Mouse (Mus musculus): ENCODE measurements around the gene Zfp239.

Gene Zfp239

DNA sequence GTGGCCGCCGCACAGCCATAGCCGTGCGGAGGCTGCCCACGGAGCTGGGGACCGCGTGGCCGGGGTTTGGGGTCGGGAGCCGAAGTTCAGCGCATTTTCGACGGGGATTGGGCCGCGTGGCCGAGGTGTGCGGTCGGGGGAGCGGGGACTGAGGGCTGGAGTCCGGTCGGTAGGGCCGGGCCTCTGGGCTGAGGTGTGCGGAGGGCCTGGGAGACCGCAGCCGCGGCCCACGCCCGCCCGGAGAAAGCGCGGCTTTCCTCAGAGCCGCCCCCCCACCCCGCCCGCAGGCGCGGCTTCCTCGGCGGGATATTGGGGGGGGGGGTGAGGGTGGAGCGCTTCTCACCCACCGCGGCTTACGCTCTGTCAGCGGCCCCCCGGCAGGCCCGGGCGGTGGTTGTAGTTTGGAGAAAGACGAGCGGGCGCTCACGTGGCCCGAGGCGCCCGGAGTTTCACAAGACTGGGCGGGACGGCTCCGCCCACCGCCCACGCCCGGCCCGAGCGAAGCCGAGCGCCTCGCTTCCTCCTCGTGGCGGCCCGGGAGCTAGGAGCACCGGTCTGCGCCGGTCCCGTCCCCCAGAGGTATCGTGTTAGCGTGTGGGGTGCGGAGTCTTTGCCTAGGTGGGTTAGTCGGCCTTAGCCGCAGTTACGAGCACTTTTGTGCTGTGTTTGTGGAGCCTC, 45.5 kb downstream of the Zfp239 start:
- DNase-seq (ENCODE audit: low spot score): peak; percentile 92

DNA sequence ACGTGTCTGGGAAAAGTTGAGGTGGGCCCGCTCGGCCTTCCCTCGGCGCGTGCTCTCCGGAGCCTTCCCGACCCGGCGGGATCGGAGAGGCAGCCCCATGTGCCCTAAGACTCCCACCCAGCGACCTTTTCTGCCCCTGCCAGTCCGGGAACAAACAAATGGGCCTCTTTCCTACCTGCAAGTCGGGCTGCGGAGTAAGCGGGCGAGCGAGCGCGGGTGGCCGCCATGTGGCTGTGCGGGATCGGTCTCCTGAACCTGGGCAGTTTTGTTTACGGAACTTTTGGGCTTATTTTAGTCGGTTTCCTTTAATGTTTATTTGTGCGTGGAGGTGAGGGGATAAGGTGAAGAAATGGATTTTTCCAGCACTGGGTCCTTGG, 46.1 kb downstream of the Zfp239 start:
- DNase-seq (ENCODE audit: low spot score): no peak

DNA sequence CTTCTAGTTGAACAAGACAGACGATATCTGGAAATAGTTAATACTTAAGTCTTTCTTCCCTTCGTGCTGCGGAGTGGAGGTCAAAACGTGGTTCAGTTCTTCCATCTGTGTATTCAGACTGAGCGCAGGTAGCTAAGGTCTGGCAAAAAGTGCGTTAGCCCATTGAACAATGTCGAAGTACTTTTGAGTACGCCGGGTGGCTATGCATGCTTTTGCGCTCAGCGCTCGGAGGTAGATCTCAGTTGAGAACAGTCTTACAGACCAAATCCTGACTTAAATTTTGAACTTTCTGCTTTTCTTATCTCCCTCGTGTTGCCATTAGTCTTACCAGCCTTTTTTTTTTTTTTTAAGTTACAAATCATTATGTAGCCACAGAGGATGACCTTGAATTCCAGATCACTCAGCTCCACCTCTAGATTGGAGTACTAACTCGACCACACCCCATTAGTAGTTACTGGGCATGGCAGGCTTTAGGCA, 46.6 kb downstream of the Zfp239 start:
- no peak for DNase-seq (ENCODE audit: low spot score)

DNA sequence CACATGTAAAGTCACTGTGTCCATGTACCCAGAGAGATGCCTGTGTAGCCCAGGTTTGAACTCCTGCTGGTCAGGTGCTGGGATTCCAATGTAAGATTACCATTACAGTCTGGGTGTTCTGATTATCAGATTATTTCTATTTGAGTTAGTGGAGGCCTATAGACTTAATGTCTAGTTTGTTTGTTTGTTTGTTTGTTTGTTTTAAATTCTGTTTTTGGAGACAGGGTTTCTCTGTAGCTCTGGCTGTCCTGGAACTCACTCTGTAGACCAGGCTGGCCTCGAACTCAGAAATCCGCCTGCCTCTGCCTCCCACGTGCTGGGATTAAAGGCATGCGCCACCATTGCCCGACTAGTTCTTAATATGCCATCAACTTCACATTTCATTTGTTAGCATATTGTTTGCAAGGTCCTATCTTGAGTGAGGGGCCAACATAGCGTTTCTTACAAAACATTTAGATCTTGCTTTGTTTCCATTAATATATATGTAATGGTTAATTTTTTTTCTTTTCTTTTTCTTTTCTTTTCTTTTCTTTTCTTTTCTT, 48.3 kb downstream of the Zfp239 start:
- no peak for DNase-seq (ENCODE audit: low spot score)

DNA sequence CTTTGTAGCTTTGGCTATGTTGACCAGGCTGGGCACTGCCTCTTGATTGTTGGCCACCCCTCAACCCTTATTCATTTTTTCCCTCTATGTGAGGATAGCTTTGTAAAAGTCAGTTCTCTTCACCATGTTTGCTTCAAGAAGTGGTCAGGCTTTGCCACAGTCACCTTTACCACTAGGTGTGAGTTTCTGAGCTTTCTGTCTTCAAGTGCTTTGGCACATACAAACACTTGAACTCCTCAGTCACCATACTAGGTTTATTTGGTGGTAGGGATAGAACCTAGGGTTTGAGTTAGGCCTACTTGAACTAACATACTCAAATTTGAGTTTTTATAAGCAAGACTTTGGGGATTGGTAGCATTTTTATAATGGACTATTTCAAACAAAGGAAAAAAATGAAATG, 52.6 kb downstream of the Zfp239 start:
- no peak for DNase-seq (ENCODE audit: low spot score)

DNA sequence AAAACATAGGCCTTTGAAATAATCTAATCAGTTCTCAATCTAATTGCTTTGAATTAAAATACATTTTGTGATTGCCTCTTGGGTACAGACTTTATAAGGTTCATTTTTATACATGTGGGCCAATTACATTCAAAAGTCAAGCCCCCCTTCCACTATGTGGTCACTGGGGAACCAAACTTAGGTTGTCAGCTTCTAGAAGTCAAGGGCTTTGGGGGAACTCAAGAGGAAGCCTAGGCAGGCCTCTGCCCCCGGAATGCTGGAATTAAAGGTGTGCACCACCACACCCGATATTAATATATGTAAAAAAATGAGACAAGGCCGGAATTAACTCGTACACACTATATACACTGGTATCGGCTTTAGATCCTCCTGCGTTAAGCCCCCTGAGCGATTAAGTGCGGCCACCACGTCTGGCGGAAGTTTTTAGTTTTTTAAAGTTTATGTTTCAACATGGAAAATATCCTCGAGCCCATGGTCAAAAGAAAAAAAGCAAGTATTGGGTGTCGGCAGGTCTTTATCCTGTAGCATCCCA, 54.4 kb downstream of the Zfp239 start:
- no peak for DNase-seq (ENCODE audit: low spot score)

DNA sequence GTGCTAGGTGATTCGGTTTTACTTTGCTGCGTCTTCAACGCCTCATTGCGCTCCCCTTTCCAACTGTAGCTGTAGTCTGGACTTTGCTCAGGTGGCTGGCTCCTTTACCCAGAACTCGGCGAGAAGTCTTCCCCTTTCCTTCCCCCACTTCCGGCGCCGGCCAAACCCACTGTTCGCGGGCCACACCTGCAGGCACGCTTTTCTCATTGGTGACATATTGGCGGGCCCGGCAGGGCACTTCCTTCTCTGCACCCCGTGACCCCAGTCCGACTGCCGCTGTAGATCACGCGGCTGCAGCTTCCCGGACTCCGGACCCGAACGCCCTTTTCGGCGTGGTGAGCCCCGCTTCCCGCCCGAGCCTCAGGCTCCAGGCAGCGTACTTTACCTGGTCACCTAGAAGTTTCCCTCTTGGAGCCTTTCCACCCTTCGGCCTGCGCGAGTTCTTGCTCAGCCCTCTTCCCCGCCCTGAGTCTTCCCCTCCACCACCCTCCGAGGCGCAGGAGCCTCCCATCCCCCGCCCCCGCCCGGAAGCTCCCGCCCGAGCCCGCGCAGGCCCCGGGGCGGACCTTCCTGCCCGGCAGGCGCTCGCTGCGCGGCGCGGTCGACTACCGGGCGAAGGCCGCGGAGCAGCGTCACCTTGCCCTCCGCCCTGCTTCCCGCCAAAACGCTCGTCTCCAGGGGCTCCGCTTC, 55.0 kb downstream of the Zfp239 start:
- DNase-seq (ENCODE audit: low spot score): peak; percentile 86

DNA sequence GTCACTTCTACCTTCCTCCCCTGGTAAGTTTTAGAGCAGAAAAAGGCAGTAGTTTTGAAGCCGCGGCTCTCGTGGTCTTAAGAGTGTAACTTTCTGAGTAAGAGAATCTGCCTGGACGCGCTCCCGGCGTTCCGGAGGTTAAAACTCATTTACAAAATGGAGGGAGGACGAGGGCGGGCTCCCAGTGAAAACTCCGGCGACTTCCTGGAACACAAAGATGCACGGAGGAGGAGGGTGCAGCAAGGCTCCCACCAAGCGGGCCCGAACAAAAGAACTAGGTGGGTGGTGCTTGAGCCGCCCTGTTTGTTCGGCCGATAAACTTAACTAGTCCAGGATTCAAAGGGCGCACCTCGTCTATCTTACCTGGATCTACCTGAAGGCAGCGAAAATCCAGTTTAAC, 55.7 kb downstream of the Zfp239 start:
- peak; percentile 81 for DNase-seq (ENCODE audit: low spot score)

DNA sequence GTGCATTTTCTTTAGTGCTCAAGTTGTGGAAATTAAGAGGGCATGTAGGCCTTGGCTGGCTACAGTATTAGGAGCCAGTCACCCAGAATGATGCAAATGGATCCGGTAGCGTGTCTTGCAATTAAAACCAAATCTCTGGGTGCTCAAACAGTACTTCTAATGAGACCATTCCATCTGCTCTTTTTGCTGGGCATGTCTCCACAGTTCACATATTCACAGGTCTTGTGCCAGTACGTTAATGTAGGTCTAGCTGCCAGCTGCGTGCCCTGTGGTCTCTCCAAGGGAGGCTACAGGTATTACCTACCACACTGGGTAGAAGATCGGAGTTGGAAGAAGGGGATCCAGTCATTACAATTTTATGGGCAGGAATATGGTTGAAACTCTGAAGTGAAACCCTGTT, 56.1 kb downstream of the Zfp239 start:
- DNase-seq (ENCODE audit: low spot score): no peak

DNA sequence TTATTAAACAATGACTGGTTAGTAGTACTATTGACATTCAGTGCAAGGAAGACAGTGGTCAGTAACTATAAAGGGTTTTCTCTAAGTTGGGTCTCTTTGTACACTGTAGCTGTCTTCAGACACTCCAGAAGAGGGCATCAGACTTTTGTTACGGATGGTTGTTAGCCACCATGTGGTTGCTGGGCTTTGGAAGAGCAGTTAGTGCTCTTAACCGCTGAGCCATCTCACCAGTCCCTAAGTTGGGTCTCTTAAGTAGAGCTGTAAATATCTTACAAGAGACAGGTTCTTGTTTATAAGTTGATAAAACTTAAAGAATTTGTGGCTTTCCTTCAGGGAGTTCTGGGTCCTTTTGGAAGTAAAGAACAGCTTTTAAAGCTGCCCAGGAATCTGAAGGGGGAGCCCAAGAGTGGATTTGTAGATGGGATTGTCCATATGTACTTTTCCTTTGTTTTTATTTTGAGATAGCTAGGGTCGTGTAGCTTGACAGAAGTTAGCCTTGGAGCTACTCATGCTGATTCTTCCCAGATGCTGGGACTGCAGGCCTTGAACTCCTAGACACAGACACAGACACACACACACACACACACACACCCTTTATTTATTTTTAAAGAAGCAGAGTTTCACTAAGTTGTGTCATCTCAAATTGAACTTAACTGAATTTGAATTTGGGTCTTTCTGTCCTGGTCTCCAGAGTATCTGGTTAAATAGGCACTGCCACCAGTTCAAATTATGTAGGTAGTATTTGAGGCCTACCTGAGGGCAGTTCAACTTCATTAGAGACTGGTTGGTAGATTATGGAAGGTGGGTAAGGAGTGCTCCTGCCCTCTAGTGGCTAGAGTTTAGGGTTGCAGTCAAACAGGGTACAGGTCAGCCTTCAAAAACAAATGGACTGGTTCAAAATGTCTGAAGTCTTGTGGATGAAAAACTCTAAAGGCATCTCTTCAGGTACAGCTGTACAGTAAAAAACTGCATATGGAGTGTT, 59.0 kb downstream of the Zfp239 start:
- no peak for DNase-seq (ENCODE audit: low spot score)

DNA sequence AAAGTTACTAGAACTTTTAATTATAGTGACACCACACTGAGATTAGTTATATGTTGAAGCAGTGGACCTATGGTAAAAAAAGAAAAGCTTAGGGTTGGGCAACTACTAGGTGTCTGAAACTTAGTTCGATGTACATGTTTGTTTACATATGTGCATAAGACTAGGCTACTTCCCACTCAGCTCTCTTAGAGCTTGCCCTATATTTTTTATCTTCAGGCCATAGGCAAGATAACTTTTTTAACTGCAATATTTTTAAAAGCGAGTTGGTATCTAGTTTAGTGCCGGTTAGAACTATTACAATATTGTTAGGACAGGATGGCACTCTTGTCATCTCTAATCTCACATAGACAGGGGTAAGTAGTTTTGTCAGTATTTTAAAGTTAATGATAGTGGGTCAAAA, 60.1 kb downstream of the Zfp239 start:
- no peak for DNase-seq (ENCODE audit: low spot score)

All from urinary bladder, postnatal 14 days (tissue).